Mouse (Mus musculus) spleen, postnatal 10 days (tissue): Measurements from ENCODE around the gene Pld5.

ENCODE experiments used
- DNase-seq, 2 experiments: peaks; one replicate each; pipeline ENCODE4 v3.0.0; 2021 to 2022; ENCODE audit warnings: low spot score in 2 of 2

Pld5 gene

DNA sequence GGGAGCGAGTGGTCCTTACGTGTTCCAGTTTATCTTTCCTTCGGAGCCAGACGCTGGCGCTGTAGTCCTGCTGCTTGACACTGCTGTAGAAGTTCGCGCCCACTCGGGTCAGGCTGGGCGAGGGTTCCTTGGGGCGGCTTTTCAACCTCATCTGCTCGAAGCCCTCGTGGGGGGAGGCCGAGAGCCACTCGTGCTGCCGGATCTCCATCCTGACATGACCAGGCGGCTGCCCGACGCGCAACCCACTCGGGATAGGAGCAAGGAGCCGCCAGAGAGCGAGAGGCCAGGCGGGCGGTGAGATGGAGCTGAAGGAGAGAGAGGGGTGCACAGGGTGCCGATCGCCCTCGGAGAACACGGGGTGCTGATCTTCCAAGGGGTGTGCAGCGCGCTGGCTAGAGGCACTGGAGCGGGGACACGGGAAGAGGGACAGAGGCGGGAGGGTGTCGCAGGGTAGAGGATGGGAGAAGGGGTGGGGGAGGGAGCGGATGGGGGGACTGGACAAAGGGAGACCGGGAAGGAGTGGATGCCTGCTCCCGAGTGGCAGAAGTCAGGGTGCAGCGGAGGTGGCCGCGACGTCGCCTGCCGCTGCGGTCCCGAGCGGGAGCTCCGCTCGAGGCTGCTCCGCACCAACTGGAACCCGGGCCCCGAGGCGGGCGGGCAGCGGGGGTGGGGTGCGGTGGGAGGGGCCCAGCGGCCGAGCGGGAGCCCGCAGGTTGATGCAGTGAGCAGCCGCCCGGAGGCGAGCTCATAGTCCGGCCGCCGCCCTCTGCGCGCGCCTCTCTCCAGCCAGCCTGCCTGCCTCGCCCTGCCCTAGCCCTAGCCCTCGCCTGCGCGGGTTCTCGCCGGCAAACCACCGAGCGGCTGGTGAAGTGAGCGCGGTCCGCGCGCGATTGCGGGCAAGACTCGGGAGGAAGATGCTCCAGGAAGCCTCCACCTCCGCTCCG is at the start of gene Pld5:
Gene Pld5 (minus strand): TSS at position 646 of the 944 bp plus-strand sequence.
- peak in 1 of 2 experiments; percentile 13 for DNase-seq

DNA sequence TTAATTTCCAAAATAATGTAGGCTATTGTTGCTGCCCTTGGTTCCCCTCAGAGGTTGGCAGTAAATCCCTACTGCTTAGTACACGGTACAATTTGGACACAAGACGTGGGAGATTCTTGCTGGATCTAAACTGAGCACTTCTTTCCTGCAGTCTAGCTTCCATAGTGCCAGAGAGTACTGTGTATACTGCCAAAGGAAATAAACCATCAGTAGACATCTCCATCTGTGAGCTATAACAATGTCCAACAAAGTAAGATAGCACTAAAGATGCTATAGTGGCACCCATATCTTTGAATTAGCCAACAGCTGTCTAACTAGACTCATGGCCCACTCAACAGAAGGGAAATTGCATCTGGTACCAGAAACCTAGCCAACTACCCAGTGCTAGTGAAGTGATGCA is 40.0 kb upstream of the Pld5 start:
- DNase-seq, result no peak

DNA sequence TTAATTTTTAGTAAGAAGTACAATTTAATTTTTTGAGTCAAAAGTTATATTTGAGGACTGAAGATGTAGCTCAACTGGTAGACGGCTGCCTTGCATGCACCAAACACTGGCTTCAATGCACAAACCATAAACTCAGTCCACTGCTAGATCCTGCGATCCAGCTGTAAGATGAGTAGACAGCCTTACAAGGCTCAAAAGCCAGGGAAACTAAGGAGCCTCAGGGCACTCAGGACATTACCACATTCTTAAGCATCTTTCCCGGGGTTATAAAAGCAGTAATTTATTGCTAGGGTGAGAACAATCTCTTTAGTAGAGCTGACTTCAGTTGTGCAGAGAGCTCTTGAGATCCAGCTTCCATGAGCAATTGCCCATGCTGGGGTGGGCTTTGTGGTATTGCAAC is 35.1 kb upstream of the Pld5 start:
- no peak for DNase-seq

DNA sequence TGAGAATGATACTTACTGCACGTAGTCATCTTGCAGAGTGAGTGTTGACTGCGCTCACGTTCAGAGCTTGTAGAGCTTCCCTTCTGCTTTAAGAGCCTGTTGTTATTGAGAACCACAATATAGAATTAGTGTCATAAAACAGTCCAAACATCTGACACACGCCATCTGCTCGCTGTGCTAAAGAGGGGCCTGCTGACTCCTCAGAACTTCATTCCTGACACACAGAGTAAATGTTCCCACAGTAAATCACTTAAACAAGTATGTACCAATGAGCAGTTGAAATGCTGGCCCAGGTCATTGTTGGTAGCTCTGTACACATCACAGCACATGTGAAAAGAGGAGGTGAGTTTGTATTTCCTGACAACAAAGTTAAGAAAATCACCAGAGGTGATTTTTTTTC is 14.3 kb upstream of the Pld5 start:
- no peak for DNase-seq

DNA sequence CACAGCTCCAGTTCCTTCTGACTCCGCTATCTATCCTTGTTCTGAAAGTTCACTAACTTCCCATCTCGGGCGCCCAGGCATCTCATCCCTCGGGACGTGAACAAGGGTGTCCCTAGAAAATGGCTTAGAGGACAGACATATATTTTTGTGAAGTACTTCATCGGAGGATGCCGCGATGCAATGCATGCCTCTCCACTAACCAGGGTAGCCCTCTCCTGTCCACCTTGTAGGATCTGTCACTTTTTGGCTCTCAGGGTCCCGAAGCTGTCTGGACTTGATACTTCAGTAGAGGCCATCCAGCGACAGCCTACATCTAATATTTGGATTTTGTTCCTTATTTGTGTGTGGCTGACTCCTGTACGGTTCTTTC is 484 bp upstream of the Pld5 start:
- DNase-seq, result no peak

DNA sequence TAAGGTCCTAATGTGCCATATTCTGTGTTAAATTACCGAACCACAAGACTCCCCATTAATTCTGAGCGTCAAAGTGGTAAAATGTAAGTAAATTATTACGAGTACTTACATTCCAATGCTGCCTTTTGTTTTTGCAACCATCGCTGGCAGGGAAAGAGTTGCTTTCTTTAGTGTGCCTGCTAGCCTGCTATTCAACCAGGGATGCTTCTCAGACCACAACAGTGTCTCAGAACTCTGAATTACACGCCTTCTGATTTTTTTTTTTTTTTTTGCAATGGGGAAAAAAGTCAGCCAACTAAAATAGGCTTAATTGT is 26.4 kb downstream of the Pld5 start:
- DNase-seq, result no peak

DNA sequence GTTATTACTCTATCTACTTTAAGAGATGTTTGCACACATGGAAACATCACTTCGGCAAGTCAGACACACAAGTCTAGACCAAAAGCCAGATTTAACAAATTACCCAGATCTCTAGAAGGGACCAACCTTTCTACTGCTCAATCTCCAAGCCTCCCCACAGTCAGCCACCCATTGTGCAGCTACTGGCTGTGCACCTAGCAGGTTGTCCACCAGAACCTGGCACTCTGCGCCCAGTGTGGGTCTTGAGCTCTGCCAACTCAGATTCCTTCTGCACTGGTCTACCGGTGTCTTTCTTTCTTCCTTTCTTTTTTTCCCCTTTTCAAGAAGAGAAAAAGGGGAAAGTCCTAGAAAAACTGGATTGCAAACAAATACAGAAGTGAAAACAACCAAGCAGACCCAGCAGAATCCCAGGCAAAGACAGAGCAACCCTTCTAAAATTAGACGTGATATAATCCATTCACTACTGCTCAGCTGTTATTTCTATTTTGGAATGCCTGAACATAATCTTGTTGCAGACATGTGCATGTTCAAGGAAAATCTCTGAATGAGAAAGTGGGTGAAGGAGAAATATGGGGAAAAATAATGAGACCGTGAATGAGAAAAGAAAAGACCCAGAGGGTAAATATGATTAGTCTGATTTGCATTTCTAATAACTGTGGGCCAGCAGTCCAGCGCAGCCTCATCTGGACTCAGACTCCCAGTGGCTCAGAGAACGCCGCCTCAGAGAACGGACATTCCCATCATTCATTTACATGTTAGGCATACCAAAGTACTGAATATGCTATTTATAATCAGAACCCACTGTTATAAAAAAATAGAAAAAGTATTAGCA is 27.0 kb downstream of the Pld5 start:
- DNase-seq, result no peak

DNA sequence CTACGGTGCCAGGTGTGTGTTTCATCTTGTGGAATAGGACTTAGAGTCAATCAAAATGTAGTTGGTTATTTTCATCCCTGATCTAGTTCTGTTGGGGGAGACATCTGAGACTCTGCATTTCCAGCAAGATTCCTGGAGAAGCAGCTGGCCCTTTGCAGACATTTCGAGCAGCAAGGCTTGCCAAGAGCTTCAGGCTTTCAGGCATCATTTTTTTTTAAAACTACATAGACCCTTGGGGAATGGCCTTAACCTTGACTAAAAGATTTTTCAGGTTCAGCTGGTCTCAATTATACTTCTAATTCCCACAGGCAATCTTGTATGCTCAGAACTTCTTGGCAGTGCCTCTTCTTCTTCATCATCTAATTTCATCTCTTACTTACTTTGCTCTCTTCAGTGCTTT is 35.9 kb downstream of the Pld5 start:
- DNase-seq, result no peak

DNA sequence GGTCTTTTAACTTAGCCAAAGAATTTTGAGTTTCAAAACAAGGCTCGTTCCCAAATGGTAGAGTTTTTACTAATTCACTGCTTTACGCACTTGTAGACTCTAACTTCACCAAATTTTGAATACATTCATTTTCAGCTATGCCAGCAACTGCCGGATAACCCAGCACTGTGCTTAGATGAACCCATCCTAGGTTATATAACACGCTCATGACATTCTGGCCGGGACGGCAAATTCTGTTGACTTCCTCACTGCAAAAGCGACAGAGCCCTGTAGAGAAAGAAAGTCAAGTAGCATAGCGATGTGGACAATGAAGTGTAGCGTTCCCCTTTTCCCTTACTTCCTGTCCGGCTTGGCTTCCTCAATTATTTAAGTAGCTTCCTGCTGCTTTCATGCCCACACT is 51.3 kb downstream of the Pld5 start:
- no peak for DNase-seq

DNA sequence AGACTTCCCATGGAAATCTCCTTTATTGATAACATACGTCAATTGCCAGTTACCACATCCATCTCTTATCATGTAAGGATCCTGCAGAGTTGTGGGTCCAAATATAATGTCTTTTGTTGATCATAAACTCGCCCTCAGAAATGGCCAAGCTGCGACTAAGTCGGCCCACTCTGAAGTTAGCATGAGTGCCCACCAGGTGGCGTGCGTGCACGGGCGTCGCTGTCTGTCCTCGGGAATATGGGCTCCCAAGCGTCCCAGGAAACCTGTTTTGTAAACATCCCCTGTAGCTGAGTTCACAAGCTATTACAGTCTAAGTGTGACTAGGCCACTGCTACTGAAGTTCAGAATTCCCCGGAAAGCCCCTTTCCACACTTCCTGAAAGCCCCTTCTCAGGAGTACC is 51.9 kb downstream of the Pld5 start:
- DNase-seq, result peak in 1 of 2 experiments; percentile 36

DNA sequence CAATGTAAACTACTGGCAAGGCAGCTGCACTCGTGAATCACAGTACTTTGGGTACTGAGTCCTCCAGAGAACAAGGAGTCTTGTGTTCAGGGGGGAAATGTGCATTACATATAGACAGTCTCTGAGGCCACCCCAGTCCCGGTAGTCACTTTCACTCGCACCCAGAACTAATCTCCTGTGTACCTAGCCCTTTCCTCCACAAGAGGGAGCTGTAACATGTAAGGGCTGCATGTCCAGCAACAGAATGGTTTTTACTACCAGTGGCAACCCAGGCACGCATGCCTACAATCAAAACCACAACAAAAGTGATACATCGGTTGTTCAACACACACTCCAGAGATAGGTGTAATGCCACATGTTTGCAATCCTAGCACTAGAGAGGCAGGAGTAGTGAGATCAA is 56.9 kb downstream of the Pld5 start:
- no peak for DNase-seq

DNA sequence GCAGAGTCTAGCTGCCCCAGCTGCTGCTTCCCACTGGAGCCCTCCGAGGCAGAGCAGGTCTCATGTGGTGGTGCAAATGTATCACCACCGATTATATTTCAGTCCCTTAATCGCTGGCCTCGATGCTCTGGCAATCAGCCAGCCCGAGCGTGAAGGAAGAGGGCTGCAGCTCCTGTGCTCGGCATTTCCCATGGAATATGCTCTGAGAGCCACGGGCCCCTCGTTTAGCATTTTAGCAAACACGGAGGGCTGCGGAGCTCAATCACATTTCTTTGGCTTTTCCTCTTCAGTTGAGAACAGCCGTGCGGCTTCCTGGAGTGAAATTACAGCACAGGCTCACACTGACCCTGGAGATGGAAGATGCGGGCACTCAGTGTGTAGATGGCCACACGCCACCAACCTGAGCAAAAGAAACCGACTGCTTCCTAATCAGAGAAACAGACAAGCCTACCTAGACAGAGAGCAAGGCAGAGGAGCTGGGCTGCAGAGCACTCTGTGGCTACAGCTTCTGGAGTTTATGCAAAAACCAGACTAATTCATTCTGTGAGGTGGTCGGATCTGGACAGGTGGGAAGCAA is 61.4 kb downstream of the Pld5 start:
- no peak for DNase-seq

DNA sequence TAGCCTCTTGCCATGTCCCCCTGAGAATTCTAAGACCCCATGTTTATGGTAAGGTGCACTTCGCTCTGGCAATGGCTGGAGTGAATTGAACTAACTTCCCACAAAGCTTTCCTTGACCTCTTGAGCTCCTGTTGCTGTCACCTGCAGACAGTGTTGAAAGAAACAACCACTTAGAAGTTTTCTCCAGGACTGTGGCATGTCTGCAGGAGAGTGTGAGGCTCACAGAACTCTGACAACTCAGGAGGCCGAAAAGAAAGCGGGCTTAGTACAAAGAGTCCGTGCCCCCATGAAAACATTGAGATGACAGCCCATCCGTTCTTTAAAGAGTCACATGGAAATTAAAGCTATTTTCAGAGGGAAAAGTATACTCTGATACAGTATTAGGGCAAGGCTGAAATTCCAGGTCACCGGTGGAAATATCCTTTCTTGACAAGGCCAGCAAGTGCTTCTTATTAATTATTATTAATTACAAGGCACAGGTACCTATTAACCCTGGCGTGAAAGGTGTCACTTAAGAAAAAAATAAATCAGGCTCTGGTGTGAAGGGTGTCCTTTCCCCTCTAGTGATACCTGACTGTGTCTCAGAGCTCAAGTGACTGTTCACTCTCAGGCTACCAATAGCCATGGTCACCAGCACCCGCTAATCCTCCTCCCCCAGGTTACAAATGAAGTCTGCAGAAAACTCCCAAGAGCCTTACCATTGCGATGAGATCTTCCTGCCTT is 62.0 kb downstream of the Pld5 start:
- no peak for DNase-seq

DNA sequence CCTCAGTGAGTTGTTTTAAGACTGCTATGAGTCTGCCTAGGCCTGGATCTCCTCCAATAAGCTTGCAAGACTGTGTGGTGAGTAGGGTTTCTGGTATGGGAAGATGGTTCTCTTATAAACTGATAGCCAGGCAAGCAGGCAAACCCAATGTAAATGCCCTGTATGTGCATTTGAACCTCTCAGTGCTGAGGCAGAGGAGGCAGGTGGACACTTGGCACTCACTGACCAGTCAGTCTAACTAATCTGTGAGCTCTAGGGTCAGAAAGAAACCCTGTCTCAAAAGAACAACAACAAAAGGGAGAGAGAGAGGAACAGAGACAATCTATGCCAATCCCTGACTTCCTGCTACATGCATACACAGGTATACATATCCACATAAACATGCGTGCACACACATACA is 64.3 kb downstream of the Pld5 start:
- DNase-seq, result no peak

DNA sequence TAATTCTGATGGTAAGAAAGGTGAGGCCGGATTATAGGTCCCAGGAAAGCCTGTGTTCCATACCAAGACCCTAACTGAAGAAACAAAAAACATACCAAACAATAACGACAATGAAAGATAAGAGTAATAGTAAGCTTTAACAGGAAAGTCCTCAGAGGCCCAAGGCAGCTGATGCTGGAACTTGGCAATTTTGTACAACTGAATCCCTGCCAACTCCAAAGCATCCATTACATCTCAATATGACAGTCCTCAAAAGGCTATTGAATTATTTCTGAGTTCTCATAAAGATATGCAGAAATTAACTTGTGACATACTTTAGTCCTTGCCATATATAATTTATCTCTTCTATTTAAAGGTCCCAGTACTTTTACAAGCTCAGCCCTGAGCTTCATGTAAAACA is 67.1 kb downstream of the Pld5 start:
- no peak for DNase-seq

DNA sequence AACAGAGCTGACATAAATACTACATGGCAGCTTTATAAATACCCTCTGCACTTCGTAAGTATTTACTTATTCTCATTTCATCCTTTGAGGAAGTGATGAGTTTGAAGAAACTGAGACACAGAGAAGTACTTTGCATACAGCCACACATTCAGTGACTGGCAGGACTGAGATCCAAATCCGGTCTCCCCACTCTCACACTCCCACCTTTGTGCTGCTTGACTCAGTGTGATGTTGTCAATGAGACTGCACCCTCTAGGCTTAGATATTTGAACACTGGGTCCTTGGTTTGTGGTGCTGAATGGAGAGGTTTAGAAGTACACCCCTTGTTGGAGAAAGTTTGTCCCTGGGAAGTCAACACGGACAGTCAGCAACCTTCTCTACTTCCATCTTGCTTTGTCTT is 72.8 kb downstream of the Pld5 start:
- no peak for DNase-seq

DNA sequence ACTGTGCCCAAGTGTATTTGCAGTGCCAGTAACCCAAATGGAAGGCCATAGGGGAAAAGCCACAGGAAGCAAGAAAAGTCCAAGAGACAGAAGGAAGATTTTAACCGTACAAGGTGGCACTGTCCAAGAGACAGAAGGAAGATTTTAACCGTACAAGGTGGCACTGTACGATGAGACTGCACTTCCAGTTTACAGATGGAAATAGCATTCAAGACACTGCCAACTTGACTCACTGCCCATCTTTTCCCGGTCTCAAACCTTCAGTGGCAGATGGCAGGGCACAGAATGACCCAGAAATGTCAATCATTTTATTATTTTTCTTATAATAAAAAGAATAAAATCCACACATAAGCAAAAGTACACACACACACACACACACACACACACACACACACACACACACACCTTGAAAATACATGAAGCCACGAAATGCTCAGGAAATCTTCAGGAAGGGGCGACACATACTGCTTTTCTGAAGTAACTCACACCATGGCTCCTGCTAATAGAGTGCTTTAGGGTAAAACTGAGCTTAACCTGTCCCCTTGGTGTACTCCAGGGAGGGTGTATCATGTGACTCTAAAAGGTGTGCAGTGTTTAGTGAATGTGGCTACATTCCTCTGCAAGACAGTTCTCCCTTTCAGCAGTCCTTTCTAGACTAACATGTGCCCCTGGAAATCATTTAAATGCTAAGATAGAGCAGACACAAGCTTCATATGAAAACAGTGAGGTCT is 77.9 kb downstream of the Pld5 start:
- no peak for DNase-seq

DNA sequence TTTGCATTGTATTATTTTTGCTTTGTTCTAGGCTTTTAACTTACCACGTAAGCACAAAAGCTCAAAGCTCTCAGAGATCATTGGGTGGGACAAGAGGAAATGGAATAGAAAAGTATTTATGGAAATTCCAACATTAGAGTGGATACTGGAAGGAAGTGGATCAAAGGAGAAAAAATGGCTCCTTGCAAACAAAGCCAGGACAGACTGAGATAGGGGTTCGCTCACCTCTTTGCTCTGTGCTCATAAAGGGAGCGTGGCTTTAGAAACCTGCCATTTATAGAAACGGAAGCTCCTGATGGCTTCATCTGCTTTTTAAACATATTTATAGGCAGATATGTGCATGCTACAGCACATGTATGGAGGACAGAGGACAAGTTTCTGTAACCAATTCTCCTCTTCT is 78.8 kb downstream of the Pld5 start:
- DNase-seq, result no peak

DNA sequence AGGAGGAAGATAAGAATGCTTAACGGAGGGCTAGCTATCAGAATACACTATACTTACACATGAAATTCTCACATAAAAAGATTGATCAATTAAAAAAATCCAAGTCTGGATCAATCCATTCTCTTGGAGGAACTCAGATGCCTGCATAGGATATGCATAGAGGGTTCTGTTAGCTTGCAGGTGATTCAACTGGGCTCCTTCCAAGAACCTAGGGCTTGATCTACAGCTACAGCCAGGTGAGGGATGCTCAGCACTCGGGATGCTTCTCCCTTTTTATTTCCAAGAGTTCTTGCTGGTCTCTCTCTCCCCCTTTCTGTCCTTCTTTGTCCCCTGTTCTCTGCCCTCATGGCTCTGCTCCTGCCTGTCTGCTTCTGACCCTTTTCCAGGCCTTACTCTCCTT is 80.4 kb downstream of the Pld5 start:
- DNase-seq, result no peak

DNA sequence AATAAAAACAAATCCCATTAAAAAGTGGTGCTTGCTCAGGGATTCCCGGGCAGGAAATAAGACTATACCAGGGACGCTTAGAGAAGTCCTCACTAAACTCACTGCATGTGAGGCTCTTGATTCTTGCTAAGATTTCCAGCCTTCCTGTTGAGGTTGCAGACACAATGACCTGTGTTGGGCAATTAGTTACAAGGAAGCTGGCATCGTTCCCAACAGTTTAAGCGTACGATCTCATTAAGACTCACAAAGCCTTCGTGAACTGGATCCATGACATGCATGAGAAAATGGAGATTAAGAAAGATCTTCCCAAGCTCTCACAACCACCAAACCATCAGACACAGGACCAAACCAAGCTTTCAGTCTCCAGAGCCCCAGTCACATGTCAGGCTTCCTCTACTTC is 91.1 kb downstream of the Pld5 start:
- DNase-seq, result no peak

DNA sequence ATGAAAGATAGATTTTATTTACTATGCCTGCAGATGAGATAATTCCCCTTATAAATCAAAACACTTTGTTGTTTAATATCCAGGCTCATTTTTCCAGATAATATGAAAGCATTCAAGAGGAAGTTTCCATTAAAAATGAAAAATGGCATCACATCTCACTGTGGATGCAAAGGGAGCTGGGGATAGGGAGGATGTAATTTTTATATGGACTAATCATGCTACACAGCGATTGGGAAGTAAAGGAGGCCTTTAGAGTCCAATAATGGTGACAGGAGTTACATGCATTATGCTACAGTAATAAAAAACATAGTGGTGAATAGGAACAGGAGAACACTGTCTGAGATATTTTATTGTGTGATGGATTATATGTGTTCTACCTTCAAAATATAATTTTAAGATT is 100.1 kb downstream of the Pld5 start:
- no peak for DNase-seq
